Mouse (Mus musculus): ENCODE results near the gene Gm16513.
"Not testable (repeated sequence)": the region's sequence is repeated elsewhere in the genome, so short reads cannot be mapped to it uniquely, and the experiment has no call there.

Gene Gm16513

GRCm38 (mm10) chr5:95182324-95182723 is at the start of gene Gm16513:
Gene Gm16513 (plus strand): TSS chr5:95182624.
- not testable (repeated sequence) for DNase-seq (ENCODE audit: low spot score)
